Mouse (Mus musculus) T-cell, adult 66 days (primary cell): Measurements from ENCODE around the gene Olfr707. TPM values are rescaled to one million over a fixed set of nuclear protein-coding genes. Genes with fewer than 3 reads are reported as not detected.

ENCODE experiments used
- total RNA-seq, 2 experiments: library from RNA; stranded (reverse); gene quantifications; 3 replicates in 1 of 2; 4 replicates in 1 of 2; pipeline ENCODE4 v1.2.4; 2023

Gene Olfr707
- total RNA-seq, result not detected

DNA sequence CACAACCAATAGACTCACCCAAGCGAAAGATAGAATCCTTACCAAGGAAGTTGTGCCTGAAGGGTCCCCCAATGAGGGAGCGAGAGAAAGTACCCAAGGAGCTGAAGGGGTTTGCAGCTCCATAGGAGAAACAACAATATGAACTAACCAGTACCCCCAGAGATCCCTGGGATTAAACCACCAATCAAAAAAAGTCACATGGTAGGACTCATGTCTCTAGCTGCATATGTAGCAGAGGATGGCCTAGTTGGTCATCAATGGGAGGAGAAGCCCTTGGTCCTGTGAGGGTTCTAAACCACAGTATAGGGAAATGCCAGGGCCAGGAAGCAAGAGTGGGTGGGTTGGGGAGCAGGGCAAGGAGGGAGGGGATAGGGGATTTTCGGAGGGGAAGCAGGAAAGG is at the start of gene Olfr707:
Olfr707 (minus strand) TSS at position 101 of the 400 bp plus-strand sequence.

DNA sequence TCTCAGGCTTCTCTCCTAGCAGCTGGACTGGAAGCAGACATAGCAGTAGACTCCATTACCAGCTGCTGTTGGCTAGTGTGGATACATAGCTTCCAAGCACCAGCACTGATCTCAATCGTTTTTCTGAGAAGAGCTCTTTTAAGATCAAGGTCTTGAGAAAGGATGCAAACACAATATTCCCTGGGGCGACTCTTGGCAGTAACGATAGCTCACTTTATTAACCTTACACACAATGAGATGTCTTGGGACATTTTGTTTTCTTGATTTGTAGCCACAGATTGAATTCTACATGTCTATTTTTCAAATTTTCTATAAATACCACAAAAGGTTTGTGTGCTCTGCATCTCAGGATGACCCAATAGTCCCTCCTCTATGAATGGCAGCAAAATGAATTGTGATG is 47.2 kb upstream of the Olfr707 start, which contains the start of gene Olfr710:
Olfr710 (minus strand) TSS at position 101 of the 400 bp plus-strand sequence.

DNA sequence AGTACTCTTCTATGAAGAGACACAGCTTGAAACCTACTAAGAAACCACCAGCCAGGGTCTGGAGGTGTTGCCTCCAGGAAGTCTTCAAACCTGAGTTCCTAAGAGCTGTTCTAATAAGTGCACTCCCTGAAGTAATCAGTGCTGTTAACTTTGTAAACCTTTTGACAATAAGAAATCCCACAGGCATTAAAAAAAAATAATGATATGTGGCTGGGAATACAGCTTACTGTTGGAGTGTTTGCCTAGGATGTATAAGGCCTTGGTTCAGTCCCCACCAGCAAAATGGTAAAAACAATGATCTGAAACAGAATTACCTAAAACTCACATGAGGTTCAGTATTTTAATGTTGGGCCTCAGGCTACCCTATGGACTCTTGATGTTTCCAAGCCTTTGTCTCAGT is 31.1 kb upstream of the Olfr707 start, which contains the start of gene Olfr709-ps1:
Olfr709-ps1 (minus strand) TSS at position 101 of the 400 bp plus-strand sequence.

DNA sequence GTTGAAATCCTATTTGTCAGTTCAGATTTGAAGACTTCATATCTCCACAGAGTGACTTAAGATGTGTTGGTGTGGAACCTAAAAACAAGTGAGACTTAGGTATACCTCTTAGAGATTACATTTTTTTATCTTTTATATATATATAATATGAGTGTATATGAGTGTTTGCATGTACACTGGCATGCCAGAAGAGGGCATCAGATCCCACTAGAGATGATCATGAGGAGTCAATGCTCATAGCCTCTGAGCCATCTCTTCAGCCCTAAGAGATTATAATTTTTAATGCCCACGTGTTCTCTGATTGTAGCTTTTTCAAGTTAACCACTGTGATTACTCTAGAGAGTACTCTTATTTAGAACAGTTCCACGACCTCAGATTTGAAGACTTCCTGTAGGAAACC is 6.6 kb upstream of the Olfr707 start, which contains the start of gene Olfr1532-ps1:
Olfr1532-ps1 (plus strand) TSS at position 326 of the 400 bp plus-strand sequence.

DNA sequence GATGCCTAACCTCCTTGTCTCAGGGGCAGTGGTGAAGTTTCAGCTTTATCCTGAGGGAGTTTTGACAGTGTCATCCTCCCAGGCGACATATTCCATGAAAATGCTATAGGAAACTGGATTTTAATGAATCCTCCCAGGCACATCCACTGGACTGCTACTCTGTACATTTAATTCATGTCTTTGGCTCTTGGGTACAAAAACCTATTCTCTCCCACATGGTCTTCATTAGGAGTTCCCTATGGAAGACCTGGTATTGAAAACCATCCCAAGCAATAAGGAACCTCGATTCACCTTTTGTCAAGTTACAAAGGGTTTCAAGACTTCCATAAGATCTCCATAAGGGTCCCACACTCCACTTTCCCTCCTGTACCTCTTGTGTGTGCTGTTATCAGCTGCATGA is 13.0 kb downstream of the Olfr707 start, which contains the start of gene Olfr706:
Olfr706 (minus strand) TSS at position 101 of the 400 bp plus-strand sequence.

DNA sequence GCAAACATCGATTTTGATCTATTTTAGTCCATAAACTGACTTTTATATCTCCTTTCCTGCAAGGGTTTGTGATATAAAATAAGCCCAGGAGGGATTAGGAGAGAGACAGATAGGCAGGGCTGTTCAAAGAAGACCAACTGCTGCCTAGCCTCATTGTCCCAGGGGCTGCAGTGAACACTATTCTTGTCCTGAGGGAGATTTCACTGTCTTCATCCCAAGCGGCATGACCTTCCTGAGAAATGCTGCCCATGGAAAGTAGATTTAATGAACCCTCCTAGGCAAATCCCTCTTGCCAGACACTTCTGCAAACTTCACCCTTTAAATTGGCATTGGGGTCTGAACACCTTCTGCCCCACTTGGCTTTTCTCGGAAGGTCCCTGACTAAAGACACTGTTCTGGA is 24.2 kb downstream of the Olfr707 start, which contains the start of gene Olfr705:
Olfr705 (minus strand) TSS at position 101 of the 400 bp plus-strand sequence.

DNA sequence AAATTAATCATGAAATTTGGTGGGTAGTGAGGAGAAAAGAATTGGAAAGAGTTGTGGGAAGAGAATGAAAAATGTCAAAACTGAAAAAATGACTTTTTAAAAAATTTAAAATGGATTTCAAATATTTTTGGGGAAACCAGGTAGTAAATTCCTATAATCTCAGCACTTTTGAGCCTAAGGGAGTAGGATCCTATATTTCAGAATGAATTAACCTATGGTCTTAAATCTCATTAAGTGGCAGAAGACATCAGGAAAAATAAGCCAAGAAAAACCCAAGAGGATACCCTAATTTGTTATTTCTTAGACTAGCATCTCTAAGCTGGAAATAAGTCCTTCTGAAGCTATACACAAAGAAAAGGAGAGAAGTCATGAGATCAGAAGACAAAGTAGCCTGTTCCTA is 38.2 kb downstream of the Olfr707 start, which contains the start of gene Olfr704:
Olfr704 (plus strand) TSS at position 301 of the 400 bp plus-strand sequence.

DNA sequence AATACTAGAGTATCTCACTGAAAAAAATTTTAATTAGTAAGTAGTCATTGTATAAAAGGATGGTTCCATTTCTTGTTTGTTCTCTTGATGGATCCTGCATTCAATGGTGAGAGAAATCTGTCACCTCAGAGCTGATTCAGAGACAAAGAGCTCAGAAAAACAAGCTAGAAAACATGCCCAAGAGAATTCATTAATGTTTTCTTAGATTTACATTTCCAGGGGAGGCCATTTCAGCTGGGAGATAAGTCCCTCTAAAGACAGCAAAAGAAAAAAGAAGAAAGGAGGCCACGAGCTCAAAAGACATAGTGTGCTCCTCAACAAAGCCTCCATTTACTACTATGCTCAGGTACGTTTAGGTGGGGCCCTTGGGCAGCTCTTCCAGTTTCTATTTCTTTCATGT is 58.0 kb downstream of the Olfr707 start, which contains the start of gene Olfr703:
Olfr703 (plus strand) TSS at position 301 of the 400 bp plus-strand sequence.

Other genes starting within 250 kb of the Olfr707 start
- gene Olfr693, start 220.7 kb downstream of the Olfr707 start, total RNA-seq, result not detected
- gene Olfr694, start 209.4 kb downstream of the Olfr707 start, total RNA-seq, result not detected
- gene Olfr695, start 184.8 kb downstream of the Olfr707 start, total RNA-seq, result not detected
- gene Olfr697, start 158.8 kb downstream of the Olfr707 start, total RNA-seq, result not detected
- gene Olfr698, start 145.8 kb downstream of the Olfr707 start, total RNA-seq, result not detected
- not detected for gene Olfr699, start 108.0 kb downstream of the Olfr707 start, total RNA-seq
- gene Olfr700, start 92.4 kb downstream of the Olfr707 start, total RNA-seq, result not detected
- not detected for gene Olfr701, start 87.1 kb downstream of the Olfr707 start, total RNA-seq
- gene Olfr702, start 67.3 kb downstream of the Olfr707 start, total RNA-seq, result not detected
- not detected for gene Olfr703, start 57.9 kb downstream of the Olfr707 start, total RNA-seq
- not detected for gene Olfr704, start 38.1 kb downstream of the Olfr707 start, total RNA-seq
- gene Olfr705, start 24.4 kb downstream of the Olfr707 start, total RNA-seq, result not detected
- gene Olfr706, start 13.1 kb downstream of the Olfr707 start, total RNA-seq, result not detected
- gene Olfr1532-ps1, start 6.8 kb upstream of the Olfr707 start, total RNA-seq, result not detected
- under 1 TPM; 0.20 to 0.21 TPM for gene Olfr709-ps1, start 31.0 kb upstream of the Olfr707 start, total RNA-seq
- gene Olfr710, start 47.1 kb upstream of the Olfr707 start, total RNA-seq, result not detected
- gene Olfr6, start 62.7 kb upstream of the Olfr707 start, total RNA-seq, result not detected
- not detected for gene Olfr711, start 74.2 kb upstream of the Olfr707 start, total RNA-seq
- not detected for gene Olfr2, start 104.8 kb upstream of the Olfr707 start, total RNA-seq
- gene Olfr713, start 129.9 kb upstream of the Olfr707 start, total RNA-seq, result not detected
- not detected for gene Olfr714, start 169.7 kb upstream of the Olfr707 start, total RNA-seq
- not detected for gene Olfr17, start 192.0 kb upstream of the Olfr707 start, total RNA-seq
- gene Olfr715b, start 209.1 kb upstream of the Olfr707 start, total RNA-seq, result not detected
- gene Olfr715, start 229.8 kb upstream of the Olfr707 start, total RNA-seq, result not detected
- not detected for gene Olfr716, start 237.1 kb upstream of the Olfr707 start, total RNA-seq